Mouse (Mus musculus): ENCODE results near the gene Kcnc2. TPM values are rescaled to one million over a fixed set of nuclear protein-coding genes. Genes with fewer than 3 reads are reported as not detected.

Gene Kcnc2
- polyA plus RNA-seq, 1 experiment, result 0.07 TPM

- Histone ChIP-seq H3K27me3 (ENCODE audit: control insufficient read depth, insufficient read depth, low read length) (no peaks in the 10 kb centered on the region), H3K4me1 (replicated peaks; ENCODE audit: control insufficient read depth, insufficient read depth, low read length) (no peaks in the 10 kb centered on the region), H3K36me3 (ENCODE audit: control insufficient read depth, insufficient read depth, low read length) (no peaks in the 10 kb centered on the region), H3K27ac (ENCODE audit: control insufficient read depth, insufficient read depth, low read length) (no peak overlapping the region), H3K4me3 (ENCODE audit: control insufficient read depth, insufficient read depth, low read length) (no peak overlapping the region)
- DNase-seq, result no peak
- TF ChIP-seq CTCF (IDR thresholded peaks at IDR 0.05; ENCODE audit: borderline replicate concordance, control insufficient read depth, extremely low read depth, insufficient read depth, low read length, poor library complexity) (no peak), POLR2A (IDR thresholded peaks at IDR 0.05; ENCODE audit: control insufficient read depth, extremely low read depth, insufficient read depth, low read length, poor library complexity) (no peak)
- WGBS, result 64% methylated on average over 3 of the region's 3 CpGs
These were observed 7.5 kb upstream of the Kcnc2 start for GRCm38 (mm10) chr10:112263467-112263866.

GRCm38 (mm10) chr10:112269481-112269880 is 1.4 kb upstream of the Kcnc2 start:
- no peak overlapping the region for H3K27ac ChIP-seq (ENCODE audit: control insufficient read depth, insufficient read depth, low read length)
- DNase-seq, result no peak
- H3K4me1 ChIP-seq (replicated peaks; ENCODE audit: control insufficient read depth, insufficient read depth, low read length), result no peaks in the 10 kb centered on the region
- H3K4me3 ChIP-seq (ENCODE audit: control insufficient read depth, insufficient read depth, low read length), result no peak overlapping the region
- 86% methylated on average over 3 of the region's 3 CpGs for WGBS
- TF ChIP-seq CTCF (IDR thresholded peaks at IDR 0.05; ENCODE audit: borderline replicate concordance, control insufficient read depth, extremely low read depth, insufficient read depth, low read length, poor library complexity) (no peak), POLR2A (IDR thresholded peaks at IDR 0.05; ENCODE audit: control insufficient read depth, extremely low read depth, insufficient read depth, low read length, poor library complexity) (no peak)
- H3K27me3 ChIP-seq (ENCODE audit: control insufficient read depth, insufficient read depth, low read length), result no peaks in the 10 kb centered on the region; the same call in 1 of the 2 replicates
- no peaks in the 10 kb centered on the region for H3K36me3 ChIP-seq (ENCODE audit: control insufficient read depth, insufficient read depth, low read length)

- WGBS, result 7% methylated on average over 43 of the region's 43 CpGs
- Histone ChIP-seq H3K4me1 (replicated peaks; ENCODE audit: control insufficient read depth, insufficient read depth, low read length) (no peaks in the 10 kb centered on the region), H3K27ac (ENCODE audit: control insufficient read depth, insufficient read depth, low read length) (no peak overlapping the region), H3K27me3 (ENCODE audit: control insufficient read depth, insufficient read depth, low read length) (no peaks in the 10 kb centered on the region; the same call in 1 of the 2 replicates), H3K36me3 (ENCODE audit: control insufficient read depth, insufficient read depth, low read length) (no peaks in the 10 kb centered on the region), H3K4me3 (ENCODE audit: control insufficient read depth, insufficient read depth, low read length) (no peak overlapping the region)
- TF ChIP-seq CTCF (IDR thresholded peaks at IDR 0.05; ENCODE audit: borderline replicate concordance, control insufficient read depth, extremely low read depth, insufficient read depth, low read length, poor library complexity) (no peak), POLR2A (IDR thresholded peaks at IDR 0.05; ENCODE audit: control insufficient read depth, extremely low read depth, insufficient read depth, low read length, poor library complexity) (no peak)
- no peak for DNase-seq
These were observed 761 bp upstream of the Kcnc2 start for GRCm38 (mm10) chr10:112269939-112270781.

GRCm38 (mm10) chr10:112271803-112272165 is 863 bp downstream of the Kcnc2 start:
- no peaks in the 10 kb centered on the region for H3K36me3 ChIP-seq (ENCODE audit: control insufficient read depth, insufficient read depth, low read length)
- WGBS, result 5% methylated on average over 36 of the region's 36 CpGs
- H3K4me3 ChIP-seq (ENCODE audit: control insufficient read depth, insufficient read depth, low read length), result no peak overlapping the region
- no peak for DNase-seq
- no peaks in the 10 kb centered on the region; the same call in 1 of the 2 replicates for H3K27me3 ChIP-seq (ENCODE audit: control insufficient read depth, insufficient read depth, low read length)
- H3K27ac ChIP-seq (ENCODE audit: control insufficient read depth, insufficient read depth, low read length), result no peak overlapping the region
- H3K4me1 ChIP-seq (replicated peaks; ENCODE audit: control insufficient read depth, insufficient read depth, low read length), result no peaks in the 10 kb centered on the region
- TF ChIP-seq CTCF (IDR thresholded peaks at IDR 0.05; ENCODE audit: borderline replicate concordance, control insufficient read depth, extremely low read depth, insufficient read depth, low read length, poor library complexity) (no peak), POLR2A (IDR thresholded peaks at IDR 0.05; ENCODE audit: control insufficient read depth, extremely low read depth, insufficient read depth, low read length, poor library complexity) (no peak)

- H3K4me3 ChIP-seq (ENCODE audit: control insufficient read depth, insufficient read depth, low read length), result no peak overlapping the region
- TF ChIP-seq POLR2A (IDR thresholded peaks at IDR 0.05; ENCODE audit: control insufficient read depth, extremely low read depth, insufficient read depth, low read length, poor library complexity) (no peak), CTCF (IDR thresholded peaks at IDR 0.05; ENCODE audit: borderline replicate concordance, control insufficient read depth, extremely low read depth, insufficient read depth, low read length, poor library complexity) (no peak)
- no peak for DNase-seq
- 15% methylated on average over 14 of the region's 14 CpGs for WGBS
- H3K4me1 ChIP-seq (replicated peaks; ENCODE audit: control insufficient read depth, insufficient read depth, low read length), result no peaks in the 10 kb centered on the region
- H3K27me3 ChIP-seq (ENCODE audit: control insufficient read depth, insufficient read depth, low read length), result no peaks in the 10 kb centered on the region; the same call in 1 of the 2 replicates
- H3K27ac ChIP-seq (ENCODE audit: control insufficient read depth, insufficient read depth, low read length), result no peak overlapping the region
- H3K36me3 ChIP-seq (ENCODE audit: control insufficient read depth, insufficient read depth, low read length), result no peaks in the 10 kb centered on the region
These were observed 1.2 kb downstream of the Kcnc2 start for GRCm38 (mm10) chr10:112272171-112272570.

GRCm38 (mm10) chr10:112277996-112278395 is 7.1 kb downstream of the Kcnc2 start:
- no peak overlapping the region for H3K27ac ChIP-seq (ENCODE audit: control insufficient read depth, insufficient read depth, low read length)
- TF ChIP-seq CTCF (IDR thresholded peaks at IDR 0.05; ENCODE audit: borderline replicate concordance, control insufficient read depth, extremely low read depth, insufficient read depth, low read length, poor library complexity) (no peak), POLR2A (IDR thresholded peaks at IDR 0.05; ENCODE audit: control insufficient read depth, extremely low read depth, insufficient read depth, low read length, poor library complexity) (no peak)
- 11% methylated on average over 3 of the region's 3 CpGs for WGBS

More at GRCm38 (mm10) chr10:112277996-112278395, 7.1 kb downstream of the Kcnc2 start:
- Histone ChIP-seq H3K4me3 (ENCODE audit: control insufficient read depth, insufficient read depth, low read length) (no peak overlapping the region), H3K27me3 (ENCODE audit: control insufficient read depth, insufficient read depth, low read length) (no peaks in the 10 kb centered on the region), H3K36me3 (ENCODE audit: control insufficient read depth, insufficient read depth, low read length) (no peaks in the 10 kb centered on the region), H3K4me1 (replicated peaks; ENCODE audit: control insufficient read depth, insufficient read depth, low read length) (no peaks in the 10 kb centered on the region)
- no peak for DNase-seq

Data from thymus, adult 2 months (tissue).